Mouse (Mus musculus) kidney, embryonic 14.5 days (tissue): Measurements from ENCODE around the gene Naxd. TPM values are rescaled to one million over a fixed set of nuclear protein-coding genes. Genes with fewer than 3 reads are reported as not detected.
A peak's percentile ranks its signal among the peaks of the same experiment; 100 is the strongest.

Source experiments
- ATAC-seq: fragments of 200-750 bp; cut with Nextera tagmentation; 2 replicates; pipeline ENCODE4 v1.8.0; 2017; ENCODE audit warnings: moderate number of reproducible peaks, mild to moderate bottlenecking, moderate TSS enrichment, moderate library complexity; ENCODE audit not compliant: low FRiP score, low TSS enrichment
- H3K27ac ChIP-seq: fragments of 300-500 bp; sonication (generic); 2 replicates; pipeline ENCODE4 v1.5.1; 2014; ENCODE audit warnings: low read depth, mild to moderate bottlenecking, low read length, moderate library complexity, mixed read lengths
- H3K27me3 ChIP-seq: fragments of 300-500 bp; sonication (generic); 2 replicates; pipeline ENCODE4 v1.6.1; 2014; ENCODE audit warnings: mild to moderate bottlenecking, low read length; ENCODE audit not compliant: control insufficient read depth, insufficient read depth
- H3K36me3 ChIP-seq: fragments of 300-500 bp; sonication (generic); 2 replicates; pipeline ENCODE4 v1.6.1; 2014; ENCODE audit warnings: low read length, mixed read lengths; ENCODE audit not compliant: control insufficient read depth, insufficient read depth
- H3K4me1 ChIP-seq: fragments of 300-500 bp; sonication (generic); 2 replicates; pipeline ENCODE4 v1.6.1; 2014; ENCODE audit warnings: low read length, mixed read lengths; ENCODE audit not compliant: control insufficient read depth, insufficient read depth
- H3K4me2 ChIP-seq: fragments of 300-500 bp; sonication (generic); replicated peaks from 2 replicates; pipeline ENCODE4 v1.6.1; 2014; ENCODE audit warnings: low read depth, mild to moderate bottlenecking, low read length
- H3K4me3 ChIP-seq: fragments of 300-500 bp; sonication (generic); 2 replicates; pipeline ENCODE4 v1.5.1; 2014; ENCODE audit warnings: mild to moderate bottlenecking, low read length
- H3K9ac ChIP-seq: fragments of 300-500 bp; sonication (generic); 2 replicates; pipeline ENCODE4 v1.6.1; 2014; ENCODE audit warnings: low read depth, mild to moderate bottlenecking, low read length, moderate library complexity
- H3K9me3 ChIP-seq: fragments of 300-500 bp; sonication (generic); 2 replicates; pipeline ENCODE4 v1.6.1; 2016; ENCODE audit warnings: low read length; ENCODE audit not compliant: control insufficient read depth
- WGBS: fragments of 180-500 bp; shearing (Covaris S2); extraction: QIAGEN DNeasy Blood & Tissue Kit; methylation state at CpG from one replicate; pipeline ENCODE4 v1.1.7; 2014; 5-methylcytosine and 5-hydroxymethylcytosine counted together
- polyA plus RNA-seq: library from polyadenylated mRNA; unstranded; fragments of >200 nt; fragmentation: Nextera tagmentation; extraction: Ambion mirVana; gene quantifications from 2 replicates; pipeline ENCODE4 v1.2.1, GENCODE M21; 2014

Naxd gene
- 116 TPM in 2 replicates for polyA plus RNA-seq

DNA sequence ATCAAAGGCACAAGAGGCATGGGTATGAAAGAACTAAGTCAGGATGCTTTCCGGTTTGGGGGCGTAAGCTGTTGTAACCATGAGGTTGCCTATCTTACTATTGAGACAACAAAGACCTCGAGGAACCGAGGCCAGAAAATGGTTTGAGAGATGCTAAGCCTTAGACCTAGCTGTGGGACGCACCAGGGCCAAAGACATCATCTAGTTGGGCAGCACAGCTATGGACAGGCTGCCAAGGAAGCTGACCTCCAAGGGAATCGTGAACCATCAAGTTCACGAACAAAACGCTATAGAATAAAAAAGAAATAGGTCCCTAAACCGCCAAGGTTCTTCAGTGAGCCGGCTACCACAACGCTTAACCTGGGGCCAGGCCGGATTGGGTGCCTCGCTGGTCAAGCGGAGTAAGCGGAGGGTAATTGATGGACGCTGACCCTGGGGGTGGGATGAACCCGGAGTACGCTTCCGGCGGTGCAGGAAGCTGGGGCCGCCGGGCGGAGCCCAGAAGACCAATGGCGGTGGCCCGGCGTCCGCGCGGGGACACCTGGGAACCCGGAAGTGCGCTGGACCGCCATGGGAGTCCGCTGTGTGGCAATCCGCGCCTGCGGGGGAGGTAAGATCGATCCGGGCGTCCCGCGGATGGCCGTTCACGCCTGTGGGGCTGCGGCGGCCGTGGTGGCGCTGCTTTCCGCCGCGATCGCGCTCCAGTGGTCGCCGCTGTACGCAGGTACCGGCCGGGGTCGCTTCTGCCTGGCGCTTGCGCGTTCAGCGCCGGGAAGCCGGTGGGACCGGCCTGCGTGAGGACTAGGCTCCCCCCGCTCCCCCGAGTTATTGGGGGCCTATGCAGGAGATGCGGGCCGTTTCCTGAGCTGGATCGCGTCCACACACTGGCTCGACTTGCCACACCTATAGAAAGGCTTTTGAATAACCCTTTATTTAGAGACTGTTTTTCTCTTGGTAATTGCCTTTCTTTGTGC, at the start of gene Naxd:
TSS of gene Naxd (plus strand) at position 490 of the 974 bp plus-strand sequence.
- peak within 1 kb of the TSS; percentile 77 for H3K4me3 ChIP-seq
- peak within 1 kb of the TSS; percentile 54 for H3K4me2 ChIP-seq
- no peaks in the 10 kb centered on the region; the same call in 1 of the 2 replicates for H3K36me3 ChIP-seq
- WGBS: 4% methylated on average over 64 of the region's 73 CpGs
- peak within 1 kb of the TSS; percentile 20; the same call in 1 of the 2 replicates for H3K27ac ChIP-seq
- peak within 1 kb of the TSS; percentile 77 for H3K9ac ChIP-seq
- H3K9me3 ChIP-seq: no peaks in the 10 kb centered on the region
- peaks cover 6% of the 10 kb centered on the region for H3K4me1 ChIP-seq
- peak; percentile 98 for ATAC-seq
- H3K27me3 ChIP-seq: no peaks in the 10 kb centered on the region

DNA sequence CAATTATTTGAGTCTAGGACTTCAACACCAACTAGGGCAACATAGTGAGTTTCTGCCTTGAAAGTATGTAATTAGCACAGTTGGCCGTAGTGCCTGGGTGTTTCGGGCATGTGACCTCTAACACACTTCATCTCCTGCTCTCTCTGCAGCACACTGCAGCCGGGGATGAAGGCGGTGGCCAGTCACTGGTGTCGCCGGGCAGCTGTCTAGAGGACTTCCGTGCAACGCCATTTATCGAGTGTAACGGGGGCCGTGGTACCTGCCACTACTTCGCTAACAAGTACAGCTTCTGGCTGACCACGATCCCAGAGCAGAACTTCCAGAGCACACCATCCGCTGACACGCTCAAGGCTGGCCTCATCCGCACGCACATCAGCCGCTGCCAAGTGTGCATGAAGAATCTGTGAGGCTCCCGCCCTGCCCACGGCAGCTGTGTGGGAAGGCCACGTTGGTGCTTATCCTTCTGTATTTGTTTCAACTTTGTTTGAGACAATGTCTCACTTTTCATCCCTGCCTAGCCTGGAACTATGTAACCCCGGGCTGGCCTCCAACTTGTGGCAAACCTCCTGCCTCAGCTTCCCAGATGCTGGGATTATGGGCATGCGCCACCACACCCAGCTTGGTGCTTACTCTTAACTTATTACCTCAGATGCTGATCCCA, 49.3 kb upstream of the Naxd start:
- H3K36me3 ChIP-seq: peaks cover 56% of the 10 kb centered on the region
- H3K9ac ChIP-seq: no peak overlapping the region
- ATAC-seq: no peak
- H3K27me3 ChIP-seq: no peaks in the 10 kb centered on the region
- no peak overlapping the region for H3K4me3 ChIP-seq
- no peaks in the 10 kb centered on the region for H3K9me3 ChIP-seq
- WGBS: 93% methylated on average over 23 of the region's 23 CpGs
- no peak overlapping the region for H3K27ac ChIP-seq
- no peak overlapping the region for H3K4me2 ChIP-seq
- peaks cover 13% of the 10 kb centered on the region; the same call in 1 of the 2 replicates for H3K4me1 ChIP-seq

DNA sequence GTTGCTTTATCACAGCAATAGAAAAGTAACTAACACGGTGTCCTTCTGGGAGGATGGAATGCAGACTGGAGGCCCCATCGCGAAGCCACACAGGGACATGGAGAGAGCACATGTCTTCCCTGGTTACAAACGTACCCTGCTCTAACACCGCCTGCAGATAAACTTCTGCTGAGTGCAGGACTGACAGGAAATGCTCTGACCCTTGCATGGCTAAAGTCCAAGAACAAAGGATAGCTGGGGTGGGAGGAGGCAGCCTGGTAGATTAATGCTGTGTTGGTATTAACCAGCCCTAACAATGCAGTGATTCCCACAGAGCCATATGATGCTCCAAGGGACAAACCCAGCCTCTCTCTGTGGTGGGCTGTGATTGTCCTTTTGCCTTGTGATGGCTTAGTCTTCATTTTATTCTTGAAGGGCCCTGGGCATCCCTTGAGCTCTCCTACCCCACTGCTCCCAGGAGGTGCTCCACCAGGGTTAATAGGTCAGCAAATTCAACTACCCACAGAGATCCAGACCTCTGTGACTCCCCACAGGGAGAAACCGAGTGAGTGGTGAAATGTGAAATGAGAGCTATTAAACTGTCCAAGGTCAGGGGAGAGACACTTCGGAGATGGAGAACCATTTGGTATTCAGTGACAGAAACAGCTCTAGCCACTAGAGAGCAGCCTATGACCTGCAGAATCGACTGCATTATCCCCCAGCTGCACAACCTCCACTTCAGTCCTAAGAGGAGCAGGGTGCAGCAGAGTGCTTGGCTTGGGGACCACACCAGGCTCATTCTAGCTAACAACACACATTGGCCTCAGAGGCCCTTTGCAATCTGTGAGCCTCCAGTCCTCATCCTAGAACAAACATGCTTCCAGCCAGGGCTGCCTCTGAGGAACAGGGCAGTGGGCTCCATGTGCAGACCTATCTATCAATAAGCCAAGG, 46.9 kb upstream of the Naxd start:
- Histone ChIP-seq H3K9me3 (no peaks in the 10 kb centered on the region), H3K27ac (peak overlapping the region; percentile 51), H3K27me3 (no peaks in the 10 kb centered on the region), H3K4me2 (no peak overlapping the region), H3K4me1 (peaks cover 13% of the 10 kb centered on the region; the same call in 1 of the 2 replicates), H3K9ac (peak overlapping the region; percentile 13; the same call in 1 of the 2 replicates), H3K4me3 (no peak overlapping the region), H3K36me3 (peaks cover 33% of the 10 kb centered on the region)
- 29% methylated on average over 8 of the region's 8 CpGs for WGBS
- peak; percentile 73 for ATAC-seq

- H3K36me3 ChIP-seq: peaks cover 19% of the 10 kb centered on the region
Measured at GRCm38 (mm10) chr8:11452152-11452551, 45.2 kb upstream of the Naxd start.

DNA sequence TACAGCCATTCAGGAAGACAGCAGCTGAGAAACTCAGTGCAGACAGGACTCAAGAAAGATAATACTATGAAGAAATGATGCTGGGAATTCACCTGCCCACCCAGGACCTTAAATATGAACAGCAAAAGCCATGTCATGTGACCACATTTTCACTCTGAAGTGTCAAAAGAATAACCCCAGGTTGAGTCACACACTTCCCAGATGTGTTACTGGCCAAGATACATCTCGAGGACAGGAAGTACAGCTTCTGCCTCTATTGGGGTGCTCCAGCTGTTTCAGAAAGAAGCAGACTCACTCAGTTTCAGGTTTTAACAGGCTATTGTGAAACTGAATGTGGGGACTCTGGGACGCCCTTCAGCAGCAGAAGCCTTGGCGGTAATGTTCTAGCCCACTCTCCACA, 44.7 kb upstream of the Naxd start:
- H3K4me2 ChIP-seq: no peak overlapping the region
- H3K27me3 ChIP-seq: no peaks in the 10 kb centered on the region
- H3K27ac ChIP-seq: no peak overlapping the region
- H3K4me1 ChIP-seq: peaks cover 13% of the 10 kb centered on the region; the same call in 1 of the 2 replicates
- ATAC-seq: no peak
- H3K9me3 ChIP-seq: no peaks in the 10 kb centered on the region
- no peak overlapping the region for H3K4me3 ChIP-seq
- no peak overlapping the region for H3K9ac ChIP-seq
- 69% methylated on average over 3 of the region's 3 CpGs for WGBS
- H3K36me3 ChIP-seq: peaks cover 17% of the 10 kb centered on the region

More at GRCm38 (mm10) chr8:11452152-11452551, 45.2 kb upstream of the Naxd start:
- WGBS: 87% methylated on average over 1 of the region's 1 CpGs
- no peak overlapping the region for H3K4me2 ChIP-seq
- H3K4me3 ChIP-seq: no peak overlapping the region
- ATAC-seq: no peak
- H3K4me1 ChIP-seq: peaks cover 13% of the 10 kb centered on the region; the same call in 1 of the 2 replicates
- H3K9me3 ChIP-seq: no peaks in the 10 kb centered on the region
- H3K27me3 ChIP-seq: no peaks in the 10 kb centered on the region
- no peak overlapping the region for H3K9ac ChIP-seq
- no peak overlapping the region for H3K27ac ChIP-seq

- no peak overlapping the region for H3K27ac ChIP-seq
- peaks cover 17% of the 10 kb centered on the region for H3K4me1 ChIP-seq
- H3K9ac ChIP-seq: no peak overlapping the region
- H3K36me3 ChIP-seq: peaks cover 13% of the 10 kb centered on the region
- H3K4me2 ChIP-seq: no peak overlapping the region
- no peak overlapping the region for H3K4me3 ChIP-seq
- H3K9me3 ChIP-seq: no peaks in the 10 kb centered on the region
- 56% methylated on average over 4 of the region's 4 CpGs for WGBS
- no peak for ATAC-seq
- no peaks in the 10 kb centered on the region for H3K27me3 ChIP-seq
Measured at GRCm38 (mm10) chr8:11452974-11453373, 44.3 kb upstream of the Naxd start.

DNA sequence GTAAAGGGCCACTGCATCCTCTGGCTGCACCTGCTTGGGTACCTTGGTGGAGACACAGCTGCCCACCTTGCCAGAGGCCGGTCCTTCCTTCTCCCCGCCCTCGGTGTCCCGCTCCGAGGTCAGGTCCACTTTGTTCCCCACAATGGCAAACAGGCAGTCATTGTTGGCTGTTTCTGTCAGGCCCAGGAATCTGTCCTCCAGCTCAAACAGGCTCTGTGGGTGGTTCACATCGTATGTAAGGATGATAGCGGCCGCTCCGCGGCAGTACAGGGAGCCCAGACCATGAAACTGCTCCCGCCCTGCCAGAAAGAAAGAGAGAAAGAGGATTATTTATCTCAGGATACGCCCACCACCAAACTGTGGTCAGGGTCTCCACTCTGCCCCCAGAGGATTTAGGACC, 43.1 kb upstream of the Naxd start:
- no peak for ATAC-seq
- no peak overlapping the region for H3K4me3 ChIP-seq
- WGBS: 60% methylated on average over 12 of the region's 12 CpGs
- H3K4me1 ChIP-seq: peaks cover 30% of the 10 kb centered on the region
- no peak overlapping the region for H3K9ac ChIP-seq
- H3K27ac ChIP-seq: no peak overlapping the region
- no peaks in the 10 kb centered on the region for H3K27me3 ChIP-seq
- H3K4me2 ChIP-seq: no peak overlapping the region
- H3K36me3 ChIP-seq: 0 out of 2 replicates have a peak, but pooled peaks cover under 1% of the 10 kb centered on the region
- H3K9me3 ChIP-seq: no peaks in the 10 kb centered on the region

GRCm38 (mm10) chr8:11457278-11457677, 40.0 kb upstream of the Naxd start:
- Histone ChIP-seq H3K36me3 (no peaks in the 10 kb centered on the region), H3K27ac (peak overlapping the region; percentile 84; the same call in 1 of the 2 replicates)
- WGBS: 67% methylated on average over 3 of the region's 3 CpGs

More at GRCm38 (mm10) chr8:11457278-11457677, 40.0 kb upstream of the Naxd start:
- no peak overlapping the region for H3K4me3 ChIP-seq
- H3K4me1 ChIP-seq: peaks cover 22% of the 10 kb centered on the region
- H3K9ac ChIP-seq: no peak overlapping the region
- no peak overlapping the region for H3K4me2 ChIP-seq
- no peaks in the 10 kb centered on the region for H3K9me3 ChIP-seq
- no peaks in the 10 kb centered on the region for H3K27me3 ChIP-seq
- no peak for ATAC-seq
